Mouse (Mus musculus): Measurements from ENCODE around the gene Fbxo34.

Gene Fbxo34

GRCm38 (mm10) chr14:47472359-47472742 lies 22.1 kb downstream of the Fbxo34 start:
- DNase-seq (ENCODE audit: extremely low spot score, low read depth, low spot score), result peak; percentile 72

GRCm38 (mm10) chr14:47472743-47473546 lies 22.7 kb downstream of the Fbxo34 start:
- DNase-seq (ENCODE audit: extremely low spot score, low read depth, low spot score), result no peak

GRCm38 (mm10) chr14:47473891-47474290 lies 23.7 kb downstream of the Fbxo34 start:
- DNase-seq (ENCODE audit: extremely low spot score, low read depth, low spot score), result no peak

- no peak for DNase-seq (ENCODE audit: extremely low spot score, low read depth, low spot score)
Measured at GRCm38 (mm10) chr14:47474571-47475254, 24.5 kb downstream of the Fbxo34 start.

GRCm38 (mm10) chr14:47476266-47476665 lies 26.0 kb downstream of the Fbxo34 start:
- no peak for DNase-seq (ENCODE audit: extremely low spot score, low read depth, low spot score)

GRCm38 (mm10) chr14:47477711-47478110 lies 27.5 kb downstream of the Fbxo34 start:
- DNase-seq (ENCODE audit: extremely low spot score, low read depth, low spot score), result no peak

- no peak for DNase-seq (ENCODE audit: extremely low spot score, low read depth, low spot score)
Measured at GRCm38 (mm10) chr14:47482200-47482599, 32.0 kb downstream of the Fbxo34 start.

GRCm38 (mm10) chr14:47483099-47483498 lies 32.9 kb downstream of the Fbxo34 start:
- no peak for DNase-seq (ENCODE audit: extremely low spot score, low read depth, low spot score)

GRCm38 (mm10) chr14:47488732-47489131 lies 38.5 kb downstream of the Fbxo34 start:
- DNase-seq (ENCODE audit: extremely low spot score, low read depth, low spot score), result no peak

- no peak for DNase-seq (ENCODE audit: extremely low spot score, low read depth, low spot score)
Measured at GRCm38 (mm10) chr14:47489310-47490097, 39.3 kb downstream of the Fbxo34 start.

GRCm38 (mm10) chr14:47490732-47491131 lies 40.5 kb downstream of the Fbxo34 start:
- DNase-seq (ENCODE audit: extremely low spot score, low read depth, low spot score), result no peak

- no peak for DNase-seq (ENCODE audit: extremely low spot score, low read depth, low spot score)
Measured at GRCm38 (mm10) chr14:47493592-47494361, 43.6 kb downstream of the Fbxo34 start.

- no peak for DNase-seq (ENCODE audit: extremely low spot score, low read depth, low spot score)
Measured at GRCm38 (mm10) chr14:47495951-47496350, 45.7 kb downstream of the Fbxo34 start.

GRCm38 (mm10) chr14:47497166-47497565 lies 46.9 kb downstream of the Fbxo34 start:
- no peak for DNase-seq (ENCODE audit: extremely low spot score, low read depth, low spot score)

- DNase-seq (ENCODE audit: extremely low spot score, low read depth, low spot score), result no peak
Measured at GRCm38 (mm10) chr14:47498632-47499031, 48.4 kb downstream of the Fbxo34 start.

GRCm38 (mm10) chr14:47504036-47504435 lies 53.8 kb downstream of the Fbxo34 start:
- no peak for DNase-seq (ENCODE audit: extremely low spot score, low read depth, low spot score)

GRCm38 (mm10) chr14:47506676-47507075 lies 56.5 kb downstream of the Fbxo34 start:
- no peak for DNase-seq (ENCODE audit: extremely low spot score, low read depth, low spot score)

- DNase-seq (ENCODE audit: extremely low spot score, low read depth, low spot score), result no peak
Measured at GRCm38 (mm10) chr14:47508035-47508434, 57.8 kb downstream of the Fbxo34 start.

- no peak for DNase-seq (ENCODE audit: extremely low spot score, low read depth, low spot score)
Measured at GRCm38 (mm10) chr14:47510244-47510643, 60.0 kb downstream of the Fbxo34 start.

- no peak for DNase-seq (ENCODE audit: extremely low spot score, low read depth, low spot score)
Measured at GRCm38 (mm10) chr14:47513606-47514005, 63.4 kb downstream of the Fbxo34 start.

Data from hindlimb bud, embryonic 11.5 days (tissue).